Mouse (Mus musculus): ENCODE results near the gene Ifna7. TPM values are rescaled to one million over a fixed set of nuclear protein-coding genes. Genes with fewer than 3 reads are reported as not detected.
"Not testable (repeated sequence)": the region's sequence is repeated elsewhere in the genome, so short reads cannot be mapped to it uniquely, and the experiment has no call there.

Ifna7 gene
- not detected in 2 replicates for polyA plus RNA-seq (2015; fragmentation: Nextera tagmentation; extraction: Ambion mirVana)

DNA sequence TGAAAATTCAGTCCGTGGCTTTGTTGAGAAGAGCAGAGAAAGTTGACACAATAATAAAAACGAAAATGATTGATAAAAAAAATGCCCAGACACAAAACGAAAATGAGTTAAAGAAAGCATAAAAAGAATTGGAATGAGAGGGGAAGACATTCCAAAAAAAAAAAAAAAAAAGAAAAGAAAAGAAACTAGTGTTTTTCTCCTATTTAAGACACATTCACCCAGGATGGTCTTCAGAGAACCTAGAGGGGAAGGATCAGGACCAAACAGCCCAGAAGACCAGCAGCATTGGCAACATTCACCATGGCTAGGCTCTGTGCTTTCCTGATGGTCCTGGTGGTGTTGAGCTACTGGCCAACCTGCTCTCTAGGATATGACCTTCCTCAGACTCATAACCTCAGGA lies at the start of gene Ifna7:
Gene Ifna7, plus strand, starts transcription at position 301 of the 400 bp plus-strand sequence.
- Histone ChIP-seq H3K27ac (replicated peaks) (no peak within 1 kb of the TSS), H3K9ac (replicated peaks) (no peak within 1 kb of the TSS), H3K9me3 (replicated peaks) (no peaks in the 10 kb centered on the region), H3K4me1 (no peaks in the 10 kb centered on the region), H3K4me2 (no peak within 1 kb of the TSS), H3K4me3 (replicated peaks) (no peak within 1 kb of the TSS), H3K27me3 (replicated peaks) (no peaks in the 10 kb centered on the region), H3K36me3 (no peaks in the 10 kb centered on the region)
- WGBS = 71% methylated on average over 3 of the region's 3 CpGs
- no peak for ATAC-seq (ENCODE audit: low FRiP score)

DNA sequence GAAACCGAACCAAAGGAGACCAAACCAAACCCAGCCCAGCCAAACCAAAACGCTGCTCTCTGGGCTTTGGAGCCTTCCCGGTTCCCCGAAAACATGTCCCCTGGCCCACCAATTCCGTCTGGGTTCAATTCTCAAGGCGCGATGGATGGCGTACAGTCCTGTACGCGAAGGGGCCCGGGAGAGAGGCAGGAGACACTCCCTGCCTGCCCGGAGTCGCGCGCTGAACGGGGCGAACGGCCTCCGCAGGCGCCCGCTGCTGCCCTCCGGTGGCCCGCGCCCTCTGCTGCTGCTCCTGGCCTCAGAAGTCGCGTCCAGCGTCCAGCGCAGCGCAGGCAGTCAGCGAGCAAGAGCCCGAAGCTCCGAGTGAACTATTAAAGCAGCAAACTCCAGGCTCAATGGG lies 42.5 kb upstream of the Ifna7 start, which contains the start of gene Gm13290:
Gene Gm13290, plus strand, starts transcription at position 301 of the 400 bp plus-strand sequence.
- H3K4me1 ChIP-seq; ATAC-seq (ENCODE audit: low FRiP score); H3K9me3 ChIP-seq (replicated peaks); H3K4me2 ChIP-seq; H3K27me3 ChIP-seq (replicated peaks); H3K9ac ChIP-seq (replicated peaks); H3K36me3 ChIP-seq; H3K27ac ChIP-seq (replicated peaks); H3K4me3 ChIP-seq (replicated peaks): not testable (repeated sequence)
- WGBS = no CpG with 5 or more reads among the region's 32 CpGs

DNA sequence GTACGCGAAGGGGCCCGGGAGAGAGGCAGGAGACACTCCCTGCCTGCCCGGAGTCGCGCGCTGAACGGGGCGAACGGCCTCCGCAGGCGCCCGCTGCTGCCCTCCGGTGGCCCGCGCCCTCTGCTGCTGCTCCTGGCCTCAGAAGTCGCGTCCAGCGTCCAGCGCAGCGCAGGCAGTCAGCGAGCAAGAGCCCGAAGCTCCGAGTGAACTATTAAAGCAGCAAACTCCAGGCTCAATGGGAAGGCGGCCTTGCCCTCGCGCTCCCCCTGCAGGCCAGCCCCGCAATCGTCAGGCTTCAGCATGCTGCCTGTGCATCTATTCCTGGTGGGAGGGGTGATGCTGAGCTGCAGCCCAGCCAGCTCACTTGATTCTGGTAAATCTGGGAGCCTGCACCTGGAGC lies 39.4 kb upstream of the Ifna7 start, which contains the start of gene Gm13289:
Gene Gm13289, plus strand, starts transcription at position 301 of the 400 bp plus-strand sequence.
- not testable (repeated sequence) for H3K4me1 ChIP-seq; H3K27ac ChIP-seq (replicated peaks); H3K27me3 ChIP-seq (replicated peaks); H3K4me2 ChIP-seq; ATAC-seq (ENCODE audit: low FRiP score); H3K4me3 ChIP-seq (replicated peaks); H3K36me3 ChIP-seq; H3K9me3 ChIP-seq (replicated peaks); H3K9ac ChIP-seq (replicated peaks)
- WGBS = no CpG with 5 or more reads among the region's 29 CpGs

DNA sequence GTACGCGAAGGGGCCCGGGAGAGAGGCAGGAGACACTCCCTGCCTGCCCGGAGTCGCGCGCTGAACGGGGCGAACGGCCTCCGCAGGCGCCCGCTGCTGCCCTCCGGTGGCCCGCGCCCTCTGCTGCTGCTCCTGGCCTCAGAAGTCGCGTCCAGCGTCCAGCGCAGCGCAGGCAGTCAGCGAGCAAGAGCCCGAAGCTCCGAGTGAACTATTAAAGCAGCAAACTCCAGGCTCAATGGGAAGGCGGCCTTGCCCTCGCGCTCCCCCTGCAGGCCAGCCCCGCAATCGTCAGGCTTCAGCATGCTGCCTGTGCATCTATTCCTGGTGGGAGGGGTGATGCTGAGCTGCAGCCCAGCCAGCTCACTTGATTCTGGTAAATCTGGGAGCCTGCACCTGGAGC lies 36.5 kb upstream of the Ifna7 start, which contains the start of gene Gm13272:
Gene Gm13272, plus strand, starts transcription at position 301 of the 400 bp plus-strand sequence.
- no CpG with 5 or more reads among the region's 29 CpGs for WGBS
- H3K36me3 ChIP-seq; H3K4me3 ChIP-seq (replicated peaks); H3K9ac ChIP-seq (replicated peaks); H3K4me1 ChIP-seq; ATAC-seq (ENCODE audit: low FRiP score); H3K4me2 ChIP-seq; H3K27ac ChIP-seq (replicated peaks); H3K9me3 ChIP-seq (replicated peaks); H3K27me3 ChIP-seq (replicated peaks): not testable (repeated sequence)

DNA sequence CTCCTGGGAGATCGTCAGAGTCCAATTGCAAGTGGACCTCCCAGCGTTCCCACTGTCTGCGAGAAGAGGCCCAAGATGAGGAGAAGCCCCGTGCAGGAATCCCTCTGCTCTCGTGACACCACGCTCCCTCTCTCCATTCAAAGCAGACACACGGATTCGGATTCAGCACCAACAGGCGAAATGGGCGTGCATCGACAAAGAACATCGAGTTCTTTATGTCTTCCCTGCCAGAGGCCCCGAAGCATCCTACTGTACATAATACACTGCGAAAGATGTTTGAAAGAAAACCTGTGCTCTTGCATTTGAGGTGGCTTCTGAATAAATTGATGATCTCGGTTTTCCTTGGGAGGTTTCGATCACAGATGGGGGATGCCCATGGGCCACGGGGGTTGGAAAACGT lies 35.7 kb upstream of the Ifna7 start:
- not testable (repeated sequence) for H3K4me1 ChIP-seq; H3K4me2 ChIP-seq; H3K9ac ChIP-seq (replicated peaks); ATAC-seq (ENCODE audit: low FRiP score); H3K9me3 ChIP-seq (replicated peaks); H3K27me3 ChIP-seq (replicated peaks); H3K4me3 ChIP-seq (replicated peaks); H3K27ac ChIP-seq (replicated peaks); H3K36me3 ChIP-seq
- WGBS = 50% methylated on average over 15 of the region's 18 CpGs

DNA sequence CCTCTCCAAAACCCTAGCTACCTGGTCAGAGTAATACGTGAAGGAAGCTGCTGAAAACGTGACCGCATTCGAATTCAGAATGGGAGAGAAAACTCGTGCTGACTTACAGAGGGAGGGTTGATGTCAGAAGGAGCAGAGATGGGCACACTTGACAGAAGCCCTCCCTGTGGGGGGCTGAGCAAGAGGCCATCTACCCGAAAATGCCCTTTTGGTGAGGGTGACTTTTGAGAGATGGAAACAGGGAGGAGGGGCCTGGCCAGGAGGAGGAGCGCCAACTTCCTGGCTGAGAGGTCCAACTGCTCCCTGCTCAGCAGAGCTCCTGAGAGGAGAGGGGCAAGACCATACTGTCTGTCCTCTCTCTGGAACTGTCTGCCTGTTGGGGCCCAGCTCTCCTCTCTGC lies 34.2 kb upstream of the Ifna7 start, which contains the start of gene Ifnz:
Gene Ifnz, plus strand, starts transcription at position 301 of the 400 bp plus-strand sequence.
- not testable (repeated sequence) for H3K36me3 ChIP-seq; H3K9me3 ChIP-seq (replicated peaks); H3K27me3 ChIP-seq (replicated peaks); H3K4me1 ChIP-seq; ATAC-seq (ENCODE audit: low FRiP score); H3K27ac ChIP-seq (replicated peaks); H3K9ac ChIP-seq (replicated peaks)
- Histone ChIP-seq H3K4me2 (peak within 1 kb of the TSS; percentile 50), H3K4me3 (replicated peaks) (peak within 1 kb of the TSS; percentile 14; the same call in 1 of the 2 replicates)
- WGBS = 32% methylated on average over 4 of the region's 7 CpGs

DNA sequence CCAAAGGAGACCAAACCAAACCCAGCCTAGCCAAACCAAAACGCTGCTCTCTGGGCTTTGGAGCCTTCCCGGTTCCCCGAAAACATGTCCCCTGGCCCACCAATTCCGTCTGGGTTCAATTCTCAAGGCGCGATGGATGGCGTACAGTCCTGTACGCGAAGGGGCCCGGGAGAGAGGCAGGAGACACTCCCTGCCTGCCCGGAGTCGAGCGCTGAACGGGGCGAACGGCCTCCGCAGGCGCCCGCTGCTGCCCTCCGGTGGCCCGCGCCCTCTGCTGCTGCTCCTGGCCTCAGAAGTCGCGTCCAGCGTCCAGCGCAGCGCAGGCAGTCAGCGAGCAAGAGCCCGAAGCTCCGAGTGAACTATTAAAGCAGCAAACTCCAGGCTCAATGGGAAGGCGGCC lies 33.7 kb upstream of the Ifna7 start:
- WGBS = 3% methylated on average over 3 of the region's 31 CpGs
- ATAC-seq (ENCODE audit: low FRiP score) = not testable (repeated sequence)

DNA sequence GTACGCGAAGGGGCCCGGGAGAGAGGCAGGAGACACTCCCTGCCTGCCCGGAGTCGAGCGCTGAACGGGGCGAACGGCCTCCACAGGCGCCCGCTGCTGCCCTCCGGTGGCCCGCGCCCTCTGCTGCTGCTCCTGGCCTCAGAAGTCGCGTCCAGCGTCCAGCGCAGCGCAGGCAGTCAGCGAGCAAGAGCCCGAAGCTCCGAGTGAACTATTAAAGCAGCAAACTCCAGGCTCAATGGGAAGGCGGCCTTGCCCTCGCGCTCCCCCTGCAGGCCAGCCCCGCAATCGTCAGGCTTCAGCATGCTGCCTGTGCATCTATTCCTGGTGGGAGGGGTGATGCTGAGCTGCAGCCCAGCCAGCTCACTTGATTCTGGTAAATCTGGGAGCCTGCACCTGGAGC lies 30.6 kb upstream of the Ifna7 start, which contains the start of gene Gm13276:
Gene Gm13276, plus strand, starts transcription at position 301 of the 400 bp plus-strand sequence.
- not testable (repeated sequence) for H3K4me2 ChIP-seq; H3K27ac ChIP-seq (replicated peaks); H3K4me3 ChIP-seq (replicated peaks); ATAC-seq (ENCODE audit: low FRiP score); H3K36me3 ChIP-seq; H3K4me1 ChIP-seq; H3K27me3 ChIP-seq (replicated peaks); H3K9ac ChIP-seq (replicated peaks); H3K9me3 ChIP-seq (replicated peaks)
- WGBS = no CpG with 5 or more reads among the region's 27 CpGs

More for the DNA sequence above, 33.7 kb upstream of the Ifna7 start:
- H3K9ac ChIP-seq (replicated peaks); H3K27ac ChIP-seq (replicated peaks); H3K9me3 ChIP-seq (replicated peaks); H3K36me3 ChIP-seq; H3K27me3 ChIP-seq (replicated peaks); H3K4me1 ChIP-seq: not testable (repeated sequence)
- H3K4me2 ChIP-seq = peak overlapping the region; percentile 50
- H3K4me3 ChIP-seq (replicated peaks) = peak overlapping the region; percentile 14; the same call in 1 of the 2 replicates

DNA sequence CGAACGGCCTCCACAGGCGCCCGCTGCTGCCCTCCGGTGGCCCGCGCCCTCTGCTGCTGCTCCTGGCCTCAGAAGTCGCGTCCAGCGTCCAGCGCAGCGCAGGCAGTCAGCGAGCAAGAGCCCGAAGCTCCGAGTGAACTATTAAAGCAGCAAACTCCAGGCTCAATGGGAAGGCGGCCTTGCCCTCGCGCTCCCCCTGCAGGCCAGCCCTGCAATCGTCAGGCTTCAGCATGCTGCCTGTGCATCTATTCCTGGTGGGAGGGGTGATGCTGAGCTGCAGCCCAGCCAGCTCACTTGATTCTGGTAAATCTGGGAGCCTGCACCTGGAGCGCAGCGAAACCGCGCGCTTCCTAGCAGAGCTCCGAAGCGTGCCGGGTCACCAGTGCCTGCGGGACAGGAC lies 27.6 kb upstream of the Ifna7 start, which contains the start of gene Gm13277:
Gene Gm13277, plus strand, starts transcription at position 231 of the 400 bp plus-strand sequence.
- WGBS = 0% methylated on average over 1 of the region's 28 CpGs
- not testable (repeated sequence) for H3K27ac ChIP-seq (replicated peaks); ATAC-seq (ENCODE audit: low FRiP score); H3K4me3 ChIP-seq (replicated peaks); H3K36me3 ChIP-seq; H3K4me2 ChIP-seq; H3K9me3 ChIP-seq (replicated peaks); H3K4me1 ChIP-seq; H3K9ac ChIP-seq (replicated peaks); H3K27me3 ChIP-seq (replicated peaks)

DNA sequence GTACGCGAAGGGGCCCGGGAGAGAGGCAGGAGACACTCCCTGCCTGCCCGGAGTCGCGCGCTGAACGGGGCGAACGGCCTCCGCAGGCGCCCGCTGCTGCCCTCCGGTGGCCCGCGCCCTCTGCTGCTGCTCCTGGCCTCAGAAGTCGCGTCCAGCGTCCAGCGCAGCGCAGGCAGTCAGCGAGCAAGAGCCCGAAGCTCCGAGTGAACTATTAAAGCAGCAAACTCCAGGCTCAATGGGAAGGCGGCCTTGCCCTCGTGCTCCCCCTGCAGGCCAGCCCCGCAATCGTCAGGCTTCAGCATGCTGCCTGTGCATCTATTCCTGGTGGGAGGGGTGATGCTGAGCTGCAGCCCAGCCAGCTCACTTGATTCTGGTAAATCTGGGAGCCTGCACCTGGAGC lies 24.8 kb upstream of the Ifna7 start, which contains the start of gene Gm13278:
Gene Gm13278, plus strand, starts transcription at position 301 of the 400 bp plus-strand sequence.
- H3K36me3 ChIP-seq; H3K4me2 ChIP-seq; H3K27ac ChIP-seq (replicated peaks); H3K27me3 ChIP-seq (replicated peaks); H3K9ac ChIP-seq (replicated peaks); H3K4me1 ChIP-seq; H3K9me3 ChIP-seq (replicated peaks); ATAC-seq (ENCODE audit: low FRiP score); H3K4me3 ChIP-seq (replicated peaks): not testable (repeated sequence)
- no CpG with 5 or more reads among the region's 28 CpGs for WGBS

DNA sequence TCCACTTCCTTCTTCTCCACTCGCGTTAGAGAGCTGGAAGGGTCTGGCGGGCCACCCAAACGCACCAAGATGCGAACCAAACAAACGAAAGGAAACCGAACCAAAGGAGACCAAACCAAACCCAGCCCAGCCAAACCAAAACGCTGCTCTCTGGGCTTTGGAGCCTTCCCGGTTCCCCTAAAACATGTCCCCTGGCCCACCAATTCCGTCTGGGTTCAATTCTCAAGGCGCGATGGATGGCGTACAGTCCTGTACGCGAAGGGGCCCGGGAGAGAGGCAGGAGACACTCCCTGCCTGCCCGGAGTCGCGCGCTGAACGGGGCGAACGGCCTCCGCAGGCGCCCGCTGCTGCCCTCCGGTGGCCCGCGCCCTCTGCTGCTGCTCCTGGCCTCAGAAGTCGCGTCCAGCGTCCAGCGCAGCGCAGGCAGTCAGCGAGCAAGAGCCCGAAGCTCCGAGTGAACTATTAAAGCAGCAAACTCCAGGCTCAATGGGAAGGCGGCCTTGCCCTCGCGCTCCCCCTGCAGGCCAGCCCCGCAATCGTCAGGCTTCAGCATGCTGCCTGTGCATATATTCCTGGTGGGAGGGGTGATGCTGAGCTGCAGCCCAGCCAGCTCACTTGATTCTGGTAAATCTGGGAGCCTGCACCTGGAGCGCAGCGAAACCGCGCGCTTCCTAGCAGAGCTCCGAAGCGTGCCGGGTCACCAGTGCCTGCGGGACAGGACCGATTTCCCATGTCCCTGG lies 21.9 kb upstream of the Ifna7 start, which contains the start of gene Gm13275:
Gene Gm13275, plus strand, starts transcription at position 552 of the 740 bp plus-strand sequence.
- not testable (repeated sequence) for H3K4me1 ChIP-seq; H3K4me3 ChIP-seq (replicated peaks); H3K9ac ChIP-seq (replicated peaks); H3K36me3 ChIP-seq; ATAC-seq (ENCODE audit: low FRiP score); H3K4me2 ChIP-seq; H3K27me3 ChIP-seq (replicated peaks); H3K27ac ChIP-seq (replicated peaks); H3K9me3 ChIP-seq (replicated peaks)
- 0% methylated on average over 11 of the region's 52 CpGs for WGBS

DNA sequence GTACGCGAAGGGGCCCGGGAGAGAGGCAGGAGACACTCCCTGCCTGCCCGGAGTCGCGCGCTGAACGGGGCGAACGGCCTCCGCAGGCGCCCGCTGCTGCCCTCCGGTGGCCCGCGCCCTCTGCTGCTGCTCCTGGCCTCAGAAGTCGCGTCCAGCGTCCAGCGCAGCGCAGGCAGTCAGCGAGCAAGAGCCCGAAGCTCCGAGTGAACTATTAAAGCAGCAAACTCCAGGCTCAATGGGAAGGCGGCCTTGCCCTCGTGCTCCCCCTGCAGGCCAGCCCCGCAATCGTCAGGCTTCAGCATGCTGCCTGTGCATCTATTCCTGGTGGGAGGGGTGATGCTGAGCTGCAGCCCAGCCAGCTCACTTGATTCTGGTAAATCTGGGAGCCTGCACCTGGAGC lies 18.9 kb upstream of the Ifna7 start, which contains the start of gene Gm13279:
Gene Gm13279, plus strand, starts transcription at position 301 of the 400 bp plus-strand sequence.
- not testable (repeated sequence) for H3K4me2 ChIP-seq; H3K27me3 ChIP-seq (replicated peaks); H3K36me3 ChIP-seq; H3K4me3 ChIP-seq (replicated peaks); H3K9ac ChIP-seq (replicated peaks); H3K4me1 ChIP-seq; H3K9me3 ChIP-seq (replicated peaks); H3K27ac ChIP-seq (replicated peaks); ATAC-seq (ENCODE audit: low FRiP score)
- whole genome bisulfite sequencing = no CpG with 5 or more reads among the region's 28 CpGs

Measured in neural tube, embryonic 15.5 days (tissue).